ENCODE assay signal across 20 mouse cellular contexts in genomic region chr12:90735447-90735846, GRCm38 (mm10). TPM values are rescaled to one million over a fixed set of nuclear protein-coding genes. Genes with fewer than 3 reads are reported as not detected.
DNase-seq lines count a peak whose midpoint lies in the region; ATAC-seq and TF ChIP-seq lines count a peak whose summit lies in the region.
"Had no signal": no experiment of that assay in that cellular context is flagged by ENCODE, and none has a peak within 500 bp of the region (broad histone marks: within the 10 kb centered on the region; RNA-seq: fewer than 3 reads in every experiment).

No protein-coding gene starts in this region.

- H3K4me3 ChIP-seq in lung, embryonic 14.5 days (ENCODE audit: low read depth, low read length), result no peak overlapping the region
- H3K4me3 ChIP-seq: embryonic facial prominence, embryonic 13.5 days; forebrain, embryonic 12.5 days; heart, embryonic 10.5 days; hindbrain, embryonic 12.5 days had no signal

- H3K9ac ChIP-seq in lung, embryonic 14.5 days, result no peak overlapping the region
- H3K9ac ChIP-seq: embryonic facial prominence, embryonic 13.5 days; forebrain, embryonic 12.5 days; hindbrain, embryonic 12.5 days had no signal

- H3K9me3 ChIP-seq in lung, embryonic 14.5 days (ENCODE audit: low read depth, low read length), result no peaks in the 10 kb centered on the region
- H3K9me3 ChIP-seq: embryonic facial prominence, embryonic 13.5 days; forebrain, embryonic 12.5 days; heart, embryonic 10.5 days; hindbrain, embryonic 12.5 days had no signal

- 65% methylated on average over 6 of the region's 6 CpGs for WGBS in lung, embryonic 14.5 days

- no peaks in the 10 kb centered on the region for H3K27me3 ChIP-seq in lung, embryonic 14.5 days (ENCODE audit: insufficient read depth, low read length)
- H3K27me3 ChIP-seq: embryonic facial prominence, embryonic 13.5 days; hindbrain, embryonic 12.5 days had no signal

- no peak for TF ChIP-seq CTCF in lung, embryonic 14.5 days (IDR thresholded peaks at IDR 0.05; ENCODE audit: low read depth)

- no peak overlapping the region for H3K27ac ChIP-seq in lung, embryonic 14.5 days (ENCODE audit: low read depth)
- H3K27ac ChIP-seq: embryonic facial prominence, embryonic 13.5 days; forebrain, embryonic 12.5 days; heart, embryonic 10.5 days; hindbrain, embryonic 12.5 days had no signal

- H3K4me2 ChIP-seq in lung, embryonic 14.5 days, result no peak overlapping the region
- H3K4me2 ChIP-seq: embryonic facial prominence, embryonic 13.5 days; forebrain, embryonic 12.5 days; hindbrain, embryonic 12.5 days had no signal

- no peak for ATAC-seq in lung, embryonic 14.5 days (ENCODE audit: insufficient read depth)
- ATAC-seq in common myeloid progenitor, adult 5-6 weeks (replicated peaks; ENCODE audit: low read depth, poor library complexity, severe bottlenecking), result peak; percentile 48
- peak; percentile 62 for ATAC-seq in megakaryocyte progenitor cell, adult 5-6 weeks (replicated peaks; ENCODE audit: poor library complexity)
- ATAC-seq: hindbrain, embryonic 16.5 days; inflammation-experienced regulatory T-cells, adult 6 months had no signal

- no peaks in the 10 kb centered on the region for H3K36me3 ChIP-seq in lung, embryonic 14.5 days (ENCODE audit: insufficient read depth)
- H3K36me3 ChIP-seq: embryonic facial prominence, embryonic 13.5 days; forebrain, embryonic 12.5 days; heart, embryonic 10.5 days; hindbrain, embryonic 12.5 days had no signal

- H3K4me1 ChIP-seq in lung, embryonic 14.5 days (ENCODE audit: insufficient read depth), result no peaks in the 10 kb centered on the region
- H3K4me1 ChIP-seq: hindbrain, embryonic 12.5 days had no signal

- peak; percentile 29 for DNase-seq in lung, embryonic 14.5 days
- DNase-seq in lung, adult 18-20 months, result no peak
- DNase-seq in embryo, embryonic 9.5 days (ENCODE audit: extremely low spot score), result no peak
- no peak for DNase-seq in heart, adult 9 months (ENCODE audit: low spot score in 2 of 2)
- no peak for DNase-seq in frontal cortex, postnatal 25 days (ENCODE audit: low spot score in 2 of 2)
- DNase-seq: adrenal gland, postnatal 14 days; cerebellum, adult 11-12 months; cerebellum, adult 9-11 months; cerebellum, postnatal 36 days; gastrocnemius, postnatal 14 days; heart, postnatal 10 days; heart, postnatal 4 days had no signal

RNA-seq across cellular contexts. Expression of gene Dio2, which starts 2.8 kb away (rescaled TPM):
- 0.83 and 0.95 TPM in 2 replicates for polyA plus RNA-seq in lung, embryonic 14.5 days (2014; fragmentation: Nextera tagmentation; extraction: Ambion mirVana)
- 5.5 and 7.2 TPM in 2 replicates for total RNA-seq in common myeloid progenitor, adult 5-6 weeks (2017)
- total RNA-seq in megakaryocyte progenitor cell, adult 5-6 weeks (2015), result 24.0 and 24.5 TPM in 2 replicates
- total RNA-seq in megakaryocyte progenitor cell, adult 5-6 weeks (2017), result 29.4 and 30.0 TPM in 2 replicates
